Mouse (Mus musculus) megakaryocyte progenitor cell, adult 5-6 weeks (primary cell): Measurements from ENCODE around the gene Ppfibp2. TPM values are rescaled to one million over a fixed set of nuclear protein-coding genes. Genes with fewer than 3 reads are reported as not detected.

Source experiments
- ATAC-seq: replicated peaks from 2 replicates; pipeline ENCODE4 v1.8.0; 2016; ENCODE audit warnings: mild to moderate bottlenecking, moderate TSS enrichment, inconsistent platforms; ENCODE audit not compliant: poor library complexity
- total RNA-seq, 2 experiments: library from RNA; stranded (forward) in 1 of 2; stranded (reverse) in 1 of 2; fragments of 157-497, 149-512 nt in 1 of 2; fragments of 200-1000 nt in 1 of 2; gene quantifications; 2 replicates each; pipeline versions ENCODE4 v1.2.3 to v1.2.4; 2015 to 2017

Ppfibp2 gene
- total RNA-seq (2015) = 4.8 and 5.0 TPM in 2 replicates
- total RNA-seq (2017) = 3.3 and 4.7 TPM in 2 replicates

DNA sequence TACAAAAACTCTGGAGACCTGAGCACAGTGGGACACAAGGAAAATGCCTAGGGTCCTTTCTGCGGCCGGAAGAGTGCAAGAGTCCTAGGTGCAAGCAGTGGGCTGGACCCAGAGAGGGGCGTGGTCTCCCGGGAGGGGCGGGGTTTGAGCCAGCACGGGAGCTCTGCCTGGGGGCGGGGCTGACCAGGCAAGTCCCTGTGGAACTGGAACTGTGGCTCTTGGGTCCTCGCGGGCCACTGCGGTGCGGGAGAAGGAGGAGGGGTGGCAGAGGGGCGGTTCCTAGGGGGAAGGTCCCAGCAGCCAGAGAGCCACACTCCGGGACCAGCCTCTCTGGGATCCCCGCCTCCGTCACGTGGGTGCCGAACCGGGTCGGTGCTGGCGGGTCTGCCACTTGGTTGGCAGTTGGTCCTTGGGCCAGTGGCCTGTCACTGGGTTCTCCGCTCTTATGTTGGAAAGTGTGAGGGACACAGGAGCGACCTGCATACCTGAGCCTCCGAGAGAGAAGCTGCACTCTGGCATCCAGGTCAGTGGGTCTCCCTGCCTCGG, at the start of gene Ppfibp2:
Gene Ppfibp2, plus strand, starts transcription at position 351 of the 546 bp plus-strand sequence.
- ATAC-seq = peak; percentile 86

DNA sequence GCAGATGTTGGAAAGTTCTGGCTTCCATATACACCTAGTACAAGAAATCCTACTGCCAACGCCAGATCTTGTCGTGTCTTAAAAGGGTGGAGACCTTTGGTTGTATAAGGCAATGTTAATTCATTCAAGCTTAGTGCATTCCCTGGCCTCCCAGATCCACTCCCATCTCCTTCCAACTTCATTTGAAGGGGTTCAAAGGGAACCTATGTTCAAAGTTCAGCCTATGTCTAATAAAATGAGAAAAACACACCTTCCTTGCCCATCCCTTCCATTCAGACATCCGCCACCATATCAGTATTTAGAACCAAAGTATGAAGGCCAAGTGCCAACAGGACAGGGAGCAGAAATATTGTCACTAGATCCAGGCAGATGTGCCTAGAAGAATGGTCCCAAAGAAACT, 47.1 kb upstream of the Ppfibp2 start:
- ATAC-seq = no peak

DNA sequence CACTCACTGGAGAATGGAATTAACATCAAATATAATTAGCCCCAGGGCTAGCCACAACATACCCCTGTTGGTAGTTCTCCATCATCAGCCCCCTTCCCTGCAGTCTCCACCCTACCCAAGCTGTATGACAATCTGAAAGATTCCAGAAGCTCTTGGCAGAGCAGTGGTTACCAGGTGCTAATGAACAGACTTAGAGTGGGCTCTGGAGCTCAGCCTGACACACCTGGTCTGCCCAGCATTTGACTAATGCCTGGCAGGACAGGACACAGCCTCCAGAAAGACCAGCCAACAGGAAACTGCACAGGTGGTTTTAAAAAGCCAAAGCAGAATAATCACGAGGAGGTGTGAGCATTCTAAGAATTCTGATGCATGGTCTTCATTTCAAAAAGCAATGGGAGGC, 41.5 kb upstream of the Ppfibp2 start:
- no peak for ATAC-seq

DNA sequence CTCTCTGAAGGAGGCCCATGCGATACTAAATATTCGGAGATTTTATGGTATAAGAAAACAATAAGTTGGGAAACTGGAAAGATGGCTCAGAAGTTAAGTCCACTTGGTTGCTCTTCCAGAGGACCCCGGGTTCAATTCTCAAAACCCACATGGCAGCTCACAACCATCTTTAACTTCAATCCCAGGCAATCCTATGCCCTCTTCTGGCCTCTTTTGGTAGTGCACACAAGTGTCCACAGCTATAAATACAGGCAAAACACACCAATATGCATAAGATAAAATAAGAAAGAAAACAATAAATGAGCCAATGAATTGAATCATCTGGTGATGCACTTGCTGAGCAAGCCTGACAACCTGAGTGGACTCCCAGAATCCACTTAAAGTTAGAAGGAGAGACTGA, 39.1 kb upstream of the Ppfibp2 start:
- ATAC-seq = peak; percentile 72

DNA sequence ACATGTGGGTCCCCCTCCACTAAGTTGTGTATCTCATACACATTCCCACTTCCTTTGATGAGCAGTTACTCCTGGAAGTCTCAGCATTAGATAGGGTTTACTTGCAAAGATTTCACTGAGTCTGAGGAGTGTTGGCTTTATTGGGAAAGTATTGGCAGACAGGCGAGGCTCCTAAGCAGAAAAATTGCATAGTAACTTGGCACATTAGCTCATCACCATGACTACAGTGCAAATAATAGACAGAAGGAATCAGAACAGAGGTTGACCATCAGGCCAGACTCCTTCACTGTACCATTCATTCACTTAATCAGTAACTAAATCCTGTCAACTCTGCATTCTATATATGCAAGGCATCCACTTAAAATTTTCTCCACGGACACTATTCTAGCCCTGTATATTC, 34.3 kb upstream of the Ppfibp2 start:
- no peak for ATAC-seq

DNA sequence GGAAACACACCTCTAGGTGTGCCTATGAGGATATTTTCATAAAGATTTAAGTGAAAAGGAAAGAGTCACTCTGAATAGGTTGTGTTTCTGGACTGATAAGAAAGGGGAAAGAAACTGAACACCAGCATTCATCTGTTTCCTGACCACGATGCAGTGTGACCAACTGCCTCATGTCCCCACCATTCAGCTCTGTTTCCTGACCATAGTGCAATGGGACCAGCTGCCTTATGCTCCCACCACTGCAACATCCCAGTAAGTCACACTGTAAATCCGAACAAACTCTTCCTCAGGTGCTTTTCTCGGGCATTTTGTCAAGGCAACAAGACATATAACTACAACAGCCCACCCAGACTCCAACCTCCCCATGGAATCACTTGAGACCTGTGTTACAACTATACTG, 33.4 kb upstream of the Ppfibp2 start:
- peak; percentile 86 for ATAC-seq

DNA sequence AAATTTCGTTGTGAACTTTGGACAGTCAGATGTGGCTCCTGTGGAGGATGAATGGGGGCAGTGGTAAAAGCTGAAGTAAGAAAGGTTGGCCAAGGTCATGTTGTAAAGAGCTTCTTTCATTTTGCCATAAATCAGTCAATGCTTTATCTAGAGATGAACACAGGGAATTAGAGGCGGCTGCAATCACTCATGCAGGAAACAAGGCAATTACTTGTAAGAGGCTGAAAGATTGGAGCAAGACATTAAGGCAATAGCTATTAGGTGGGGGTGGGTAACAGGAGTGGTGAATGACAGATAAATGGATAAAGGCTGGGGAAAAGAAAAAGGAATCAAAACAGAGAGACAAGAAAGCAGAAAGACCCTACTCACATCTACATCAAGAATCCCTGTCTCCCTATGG, 31.3 kb upstream of the Ppfibp2 start:
- no peak for ATAC-seq

DNA sequence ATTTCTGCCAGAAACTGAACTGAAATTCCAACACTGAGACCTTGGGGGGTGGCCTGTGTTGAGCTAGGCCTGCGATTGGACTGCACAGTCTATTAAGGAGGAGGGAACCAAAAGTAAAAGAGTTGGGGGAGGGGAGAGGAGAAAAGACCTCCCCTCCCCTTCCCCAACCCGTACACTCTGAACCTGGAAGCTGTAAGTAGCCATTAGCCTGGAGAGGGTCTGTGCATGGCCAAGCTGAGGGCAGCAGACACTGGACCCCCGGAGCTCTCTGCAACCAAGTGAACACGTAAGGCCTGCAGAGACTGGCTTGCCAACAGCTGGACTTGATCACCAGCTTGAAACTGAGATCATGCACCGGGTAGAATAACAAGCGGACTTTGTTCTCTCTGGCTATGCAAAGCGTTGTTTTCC, 27.7 kb upstream of the Ppfibp2 start, which contains the start of gene Olfml1:
Gene Olfml1, plus strand, starts transcription at position 186 of the 411 bp plus-strand sequence.
- no peak for ATAC-seq

DNA sequence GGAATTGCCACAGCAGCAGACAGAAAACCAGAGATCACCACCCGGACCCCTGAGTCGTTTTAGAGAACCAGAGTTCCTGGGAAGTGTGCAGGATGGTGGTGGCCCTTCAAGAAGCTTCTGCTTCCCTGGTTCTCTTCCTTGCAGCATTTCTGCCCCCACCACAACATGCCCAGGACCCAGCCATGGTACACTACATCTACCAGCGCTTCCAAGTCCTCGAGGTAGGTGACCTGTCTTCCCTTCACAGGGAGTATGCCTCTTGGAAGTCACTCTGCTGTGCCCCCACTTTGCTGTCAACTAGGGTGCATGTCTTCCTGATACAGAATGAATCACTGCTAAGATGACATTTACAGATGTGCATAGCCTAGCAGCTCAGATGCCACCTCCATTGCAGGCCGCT, 27.3 kb upstream of the Ppfibp2 start:
- no peak for ATAC-seq

DNA sequence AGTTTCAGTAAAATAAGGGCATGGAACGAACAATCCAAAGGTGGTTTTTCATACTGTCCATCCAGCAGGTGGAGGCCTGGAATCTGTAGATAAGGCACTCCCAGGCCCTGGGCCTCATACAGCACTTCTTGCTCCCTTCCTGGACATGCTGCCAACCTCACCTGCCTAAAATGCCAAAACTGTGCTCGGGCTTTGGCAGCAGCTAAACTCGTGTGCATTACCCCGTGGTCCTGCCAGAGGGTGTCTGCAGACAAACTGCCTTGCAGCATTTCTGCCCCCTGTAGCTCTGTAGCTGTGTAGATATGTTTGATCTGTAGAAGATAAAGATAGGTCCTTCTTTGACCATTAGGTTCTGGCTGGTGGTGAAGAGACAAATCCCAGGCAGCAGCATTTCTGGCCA, 26.0 kb upstream of the Ppfibp2 start:
- ATAC-seq = 0 out of 2 replicates have a peak, but pooled peaks have one; percentile 4

DNA sequence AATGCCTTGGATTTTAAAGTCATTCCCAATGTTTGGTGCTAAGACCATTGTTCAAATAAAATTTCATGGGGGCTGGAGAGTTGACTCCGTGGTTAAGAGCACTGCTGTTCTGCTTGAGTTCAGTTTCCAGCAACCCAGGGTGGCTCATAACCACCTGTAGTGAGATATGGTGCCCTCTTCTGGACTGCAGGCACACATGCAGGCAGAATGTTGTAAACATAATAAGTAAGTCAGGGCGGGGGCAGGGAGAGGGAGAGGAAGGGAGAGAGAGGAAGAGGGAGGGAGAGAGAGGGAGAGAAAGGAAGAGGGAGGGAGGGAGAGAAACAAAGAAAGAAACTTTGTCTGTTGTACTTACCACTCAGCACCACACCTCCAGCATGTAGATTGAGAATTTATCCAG, 21.2 kb upstream of the Ppfibp2 start:
- ATAC-seq = peak; percentile 84

DNA sequence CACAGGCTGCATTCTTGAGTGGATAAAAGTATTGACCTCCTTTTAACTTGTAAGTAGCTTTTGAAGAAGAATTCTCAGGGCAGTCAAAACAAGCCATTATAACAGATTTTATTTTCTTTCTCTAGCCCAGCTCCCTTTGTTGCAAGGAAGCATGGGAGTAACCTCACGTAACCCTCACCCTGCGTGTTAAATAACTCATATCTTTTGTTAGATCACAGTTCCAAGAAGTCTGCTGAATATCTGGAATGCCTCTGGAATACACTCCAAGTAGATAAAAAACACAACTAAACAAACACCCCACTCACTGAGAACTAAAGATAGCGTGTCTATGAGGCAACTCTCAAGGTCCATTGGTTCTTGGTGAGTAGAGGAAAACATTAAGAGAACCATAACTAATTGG, 20.7 kb upstream of the Ppfibp2 start:
- ATAC-seq = no peak

DNA sequence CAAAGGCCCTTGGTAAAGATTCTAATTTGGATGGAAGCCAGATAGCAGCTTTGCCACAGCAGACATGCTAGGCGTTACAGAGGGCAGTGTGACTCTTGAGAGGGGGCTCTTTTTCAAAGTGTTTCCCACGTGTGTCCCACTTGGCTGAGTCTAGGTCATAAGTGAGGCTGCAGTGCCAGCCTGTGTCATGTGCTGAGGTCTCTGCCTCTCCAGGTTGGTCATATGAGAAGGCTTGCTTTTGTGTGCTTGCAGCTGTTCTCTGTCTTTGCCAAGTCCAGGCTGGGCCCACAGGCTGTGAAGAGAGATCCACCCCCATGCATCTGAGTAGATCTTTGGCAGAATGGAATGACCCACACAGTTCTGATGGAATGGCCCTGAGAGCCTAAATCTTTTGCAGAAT, 2.4 kb upstream of the Ppfibp2 start:
- ATAC-seq = no peak

DNA sequence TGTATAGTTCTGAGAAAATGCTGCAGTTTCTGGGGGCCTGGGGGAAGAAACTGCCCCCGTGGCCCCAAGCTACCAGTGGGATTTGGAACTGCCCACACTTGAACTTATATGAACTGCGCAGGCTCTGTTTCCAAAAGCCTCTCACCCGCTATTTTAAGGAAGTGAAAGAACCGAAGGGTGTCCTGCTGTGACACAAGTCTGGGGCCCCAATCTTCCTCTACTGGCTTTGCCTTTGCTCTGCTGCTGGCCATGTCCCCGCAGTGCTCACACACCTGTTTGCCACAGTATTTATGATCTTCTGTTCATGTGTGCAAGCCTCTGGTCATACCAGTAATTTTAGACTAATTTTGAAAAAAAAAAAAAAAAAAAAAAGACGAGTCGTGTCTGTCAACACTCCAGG, 1.1 kb upstream of the Ppfibp2 start:
- ATAC-seq = peak; percentile 62

DNA sequence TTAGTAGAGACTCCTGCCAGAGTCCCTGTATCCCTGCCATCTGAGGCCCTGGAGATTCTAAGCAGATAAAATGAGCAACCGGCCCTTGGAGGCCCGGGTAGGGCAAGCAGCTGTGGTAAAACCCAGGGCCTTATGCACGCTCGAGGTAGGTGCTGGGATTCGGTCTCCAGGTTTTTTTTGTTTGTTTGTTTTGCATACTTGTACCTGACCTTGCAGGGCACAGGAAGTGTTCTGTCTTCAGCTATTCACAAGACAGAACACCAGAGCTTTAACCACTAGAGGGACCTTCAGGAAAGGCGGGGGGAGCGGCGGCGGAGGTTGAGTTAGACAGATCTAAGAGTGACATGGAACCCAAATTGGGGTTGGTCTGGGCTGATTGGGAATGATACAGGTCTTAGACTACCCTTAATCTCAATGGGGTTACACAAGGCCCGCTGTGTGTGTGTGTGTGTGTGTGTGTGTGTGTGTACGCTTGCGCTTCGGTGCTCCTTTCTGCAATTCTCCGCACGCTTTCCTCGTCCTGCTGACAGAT, 616 bp upstream of the Ppfibp2 start:
- ATAC-seq = peak; percentile 70

DNA sequence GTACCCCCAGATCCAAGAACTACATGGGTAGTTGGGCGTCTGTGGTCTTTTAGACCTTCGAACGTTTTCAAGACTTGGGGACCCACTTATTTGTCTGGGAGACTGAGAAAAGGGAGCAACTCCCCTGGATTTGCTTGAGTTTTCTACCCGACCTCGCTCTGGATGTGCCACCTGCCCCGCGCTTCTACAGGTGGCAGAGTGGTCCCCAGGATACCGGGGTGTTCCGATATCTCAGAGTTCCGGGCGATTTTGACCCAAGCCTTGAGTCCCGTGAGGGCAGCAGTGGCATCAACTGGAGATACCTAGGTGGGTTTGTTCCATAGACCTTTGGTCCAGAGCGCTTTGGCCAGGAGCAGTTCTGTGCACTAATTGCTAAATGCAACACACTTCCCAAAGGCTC, 419 bp downstream of the Ppfibp2 start:
- no peak for ATAC-seq

DNA sequence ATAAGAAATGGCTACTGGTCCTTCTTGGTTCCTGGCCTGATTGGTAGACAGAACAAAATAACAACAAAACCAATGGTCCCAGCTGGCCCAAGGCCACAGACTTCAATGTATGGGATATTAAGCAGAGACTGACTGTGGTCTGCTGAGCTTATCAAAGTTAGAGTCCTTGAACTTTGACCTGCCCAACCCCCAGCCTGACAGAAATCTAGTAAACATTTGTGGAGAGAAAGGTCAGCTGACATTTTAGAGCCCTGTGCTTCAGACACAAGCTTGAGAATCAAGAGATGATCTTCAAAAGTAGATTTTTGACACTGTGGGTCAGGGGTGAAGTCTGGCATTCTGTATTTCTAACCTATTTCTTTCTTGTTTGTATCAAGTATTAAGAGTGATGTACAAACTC, 1.7 kb downstream of the Ppfibp2 start:
- no peak for ATAC-seq

DNA sequence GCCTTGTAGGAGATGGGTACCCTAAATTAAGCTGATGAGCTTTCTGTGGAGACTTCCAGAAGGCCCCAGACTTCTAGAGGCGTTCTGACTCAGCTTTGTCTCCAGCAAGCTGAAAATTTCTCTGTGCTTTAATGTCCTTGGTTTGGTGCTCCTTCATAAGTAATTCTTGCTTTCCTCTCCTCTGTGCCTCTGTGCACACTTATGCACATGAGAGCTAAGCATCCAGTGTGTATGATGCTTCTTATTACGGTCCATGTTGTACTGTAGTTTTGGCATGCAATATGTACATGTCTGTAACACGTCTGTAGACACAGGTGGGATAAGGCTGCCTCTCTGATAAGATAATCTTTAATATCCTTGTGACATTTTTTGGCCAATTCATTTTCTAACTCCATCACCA, 2.9 kb downstream of the Ppfibp2 start:
- ATAC-seq = no peak

DNA sequence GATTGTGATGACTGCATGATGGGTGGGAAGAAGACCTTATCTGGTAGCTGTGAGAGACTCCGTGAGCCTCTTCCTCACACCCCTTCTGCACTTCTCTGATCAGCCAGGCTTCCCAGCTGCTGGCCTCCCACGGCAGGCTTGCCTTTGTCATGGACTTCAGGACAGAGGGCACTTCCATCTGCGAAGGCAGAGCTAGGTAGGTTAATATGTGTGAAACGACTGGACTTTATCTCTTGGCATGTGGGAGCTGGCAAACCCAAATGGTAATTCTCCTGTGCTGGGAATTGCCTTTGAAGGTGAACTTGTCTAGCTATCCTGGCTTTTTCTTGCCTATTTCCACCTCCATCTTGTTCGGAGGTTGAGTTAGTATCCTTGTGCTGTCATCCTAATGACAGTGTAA, 5.6 kb downstream of the Ppfibp2 start:
- no peak for ATAC-seq

DNA sequence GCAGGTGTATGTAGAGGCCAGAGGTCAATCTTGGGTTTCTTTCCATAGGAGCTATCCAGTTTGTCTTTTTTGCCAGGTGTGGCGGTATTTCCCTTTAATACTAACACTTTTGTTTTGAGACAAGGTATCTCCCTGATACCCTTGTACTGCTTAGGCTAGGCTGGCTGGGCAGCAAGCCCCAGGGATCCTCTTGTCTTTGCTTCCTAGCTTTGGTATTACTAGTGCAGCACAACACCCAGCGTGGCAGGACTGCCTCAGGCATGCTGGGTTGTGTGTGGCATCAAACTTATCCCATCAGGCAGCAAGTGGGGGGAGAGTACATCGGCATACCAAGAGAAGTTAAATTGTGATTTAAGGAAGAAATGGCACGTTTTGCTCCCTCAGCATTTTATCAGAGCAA, 7.5 kb downstream of the Ppfibp2 start:
- no peak for ATAC-seq

DNA sequence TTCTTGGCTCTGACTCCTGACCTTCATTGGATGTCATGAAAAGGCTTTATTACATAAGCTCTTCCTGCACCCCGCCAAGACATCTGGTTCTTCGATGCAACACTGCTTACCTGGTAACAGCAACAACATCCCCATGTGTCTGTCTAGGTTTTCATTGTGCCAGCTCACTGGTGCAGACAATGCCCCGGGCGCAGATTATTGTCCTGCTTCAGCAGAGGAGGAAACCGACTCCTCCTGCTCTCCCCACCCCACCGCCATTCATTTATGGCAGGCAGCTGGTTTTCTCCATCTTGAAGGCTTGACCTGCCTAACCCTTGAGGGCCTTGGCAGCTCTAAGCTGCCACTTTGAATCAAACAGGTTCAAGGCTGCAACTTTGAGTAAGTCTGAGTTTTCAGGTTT, 7.9 kb downstream of the Ppfibp2 start:
- ATAC-seq = no peak

DNA sequence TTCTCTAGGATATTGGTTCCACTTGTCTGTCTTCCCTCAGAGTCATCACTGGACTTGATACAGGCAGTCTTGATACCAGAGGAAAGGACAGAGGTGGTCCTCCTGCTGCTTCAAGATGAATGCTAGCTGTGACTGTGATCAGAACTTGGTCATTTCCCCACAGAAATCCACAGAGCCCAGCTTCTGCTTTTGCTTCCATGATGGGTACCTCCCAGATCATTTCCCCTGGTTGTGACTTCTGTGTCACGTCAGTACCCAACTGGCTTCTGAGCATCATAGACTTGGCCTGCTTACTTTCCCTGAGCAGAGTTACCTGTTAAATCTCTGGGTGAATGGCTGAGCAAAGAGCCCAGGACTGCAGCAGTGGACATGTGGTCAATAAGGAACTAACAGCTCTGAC, 12.8 kb downstream of the Ppfibp2 start:
- ATAC-seq = peak; percentile 49

DNA sequence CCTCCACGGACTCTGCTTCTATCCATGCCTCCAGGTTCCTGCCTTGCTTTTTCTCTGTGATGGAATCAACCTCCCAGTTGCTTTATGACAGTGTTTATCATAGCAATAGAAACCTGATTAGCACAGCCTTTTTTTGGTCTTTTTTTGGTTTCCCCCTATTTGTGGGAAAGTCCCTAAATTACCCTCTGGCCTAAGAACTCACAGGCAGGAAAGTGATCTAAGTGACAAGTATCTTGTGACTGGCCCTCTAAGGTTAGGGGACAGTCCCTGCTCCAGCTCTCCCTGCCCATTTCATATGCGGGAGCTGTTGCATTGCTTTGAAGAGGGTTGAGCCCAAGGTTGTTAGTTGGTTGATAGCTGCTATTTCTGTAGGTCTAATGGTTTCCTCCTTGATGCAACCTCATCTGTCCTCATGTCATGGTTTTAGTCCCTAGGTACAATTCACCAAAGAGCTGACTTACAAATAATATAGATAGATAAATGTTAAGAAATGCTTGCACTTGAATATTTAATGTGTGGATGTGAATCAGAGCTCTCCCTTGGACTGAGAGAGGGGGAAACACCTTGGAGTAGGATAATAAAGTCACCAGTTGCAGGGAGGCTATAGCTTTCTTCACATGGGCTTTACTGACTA, 14.7 kb downstream of the Ppfibp2 start:
- no peak for ATAC-seq
